Mouse (Mus musculus): ENCODE data around the gene Etl4. TPM values are rescaled to one million over a fixed set of nuclear protein-coding genes. Genes with fewer than 3 reads are reported as not detected.

The Etl4 gene
- polyA plus RNA-seq, 1 experiment from 2014 or later, result 5.9 TPM

DNA sequence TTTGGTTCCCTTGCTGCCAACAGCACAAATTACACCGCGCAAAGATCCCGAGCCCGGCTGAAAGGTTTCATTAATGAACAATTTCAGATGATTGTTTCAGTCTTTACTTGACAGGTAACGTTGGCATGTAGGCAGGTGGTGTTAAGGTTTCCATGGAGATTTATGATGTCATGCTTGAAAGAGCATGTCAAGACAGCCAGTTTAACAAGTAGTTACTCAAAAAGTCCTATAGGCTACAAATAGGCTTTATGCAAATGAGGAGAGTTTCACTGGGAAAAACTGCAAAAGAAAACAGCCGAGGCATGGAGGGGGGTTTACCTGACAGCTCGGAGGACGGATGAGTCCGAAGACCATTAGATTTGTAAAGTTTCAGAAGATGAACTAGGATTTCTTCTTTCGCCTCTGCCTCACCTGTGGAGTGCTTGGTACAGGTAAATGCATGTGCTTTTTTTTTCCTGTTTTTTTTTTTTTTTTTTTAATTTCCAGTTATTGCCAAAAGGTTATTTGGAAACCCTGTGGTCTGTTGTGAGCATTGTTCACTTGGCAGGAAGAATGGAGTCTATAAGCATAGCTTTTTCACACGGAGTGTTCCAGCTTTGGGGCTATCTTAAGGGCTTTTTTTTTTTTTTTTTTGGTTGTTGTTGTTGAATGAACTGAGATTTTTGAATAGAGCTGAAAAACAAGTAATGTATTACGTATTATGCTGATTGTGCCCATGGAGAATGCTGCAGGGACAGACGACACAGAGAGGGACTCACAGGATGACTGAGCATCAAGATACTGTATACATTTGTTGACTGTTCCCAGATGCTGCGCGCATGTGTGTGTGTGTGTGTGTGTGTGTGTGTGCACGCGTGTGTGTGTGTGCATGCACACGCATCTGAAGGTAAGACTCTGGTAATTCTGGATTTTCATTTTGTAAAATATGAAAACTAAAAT is 638.4 kb downstream of the Etl4 start:
- H3K27ac ChIP-seq, result no peak overlapping the region
- no peaks in the 10 kb centered on the region for H3K36me3 ChIP-seq (ENCODE audit: inconsistent target)
- no peaks in the 10 kb centered on the region for H3K79me2 ChIP-seq (ENCODE audit: inconsistent target)
- H3K4me3 ChIP-seq (ENCODE audit: inconsistent target), result no peak overlapping the region
- WGBS (ENCODE audit: missing documents), result 44% methylated on average over 18 of the region's 18 CpGs

DNA sequence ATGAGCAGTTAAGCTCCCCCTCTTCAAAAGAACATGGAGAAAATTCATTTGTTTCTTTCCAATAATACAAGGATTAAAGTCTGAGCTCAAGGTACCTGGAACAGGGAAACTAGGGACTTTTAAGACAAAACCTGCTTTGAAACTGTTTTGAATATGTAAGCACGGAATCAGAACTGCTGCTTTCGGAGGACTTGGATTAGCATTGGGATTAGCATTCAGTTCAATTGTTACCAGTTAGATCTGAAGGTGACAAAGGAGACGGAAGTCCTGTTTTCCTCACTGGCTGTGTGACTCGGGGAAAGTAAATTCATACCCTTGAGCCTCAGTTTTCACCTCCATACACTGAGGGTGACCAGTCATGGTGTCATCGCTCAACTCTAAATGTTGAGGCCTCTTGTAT is 639.5 kb downstream of the Etl4 start:
- 84% methylated on average over 5 of the region's 5 CpGs for WGBS (ENCODE audit: missing documents)
- Histone ChIP-seq H3K36me3 (ENCODE audit: inconsistent target) (no peaks in the 10 kb centered on the region), H3K79me2 (ENCODE audit: inconsistent target) (no peaks in the 10 kb centered on the region), H3K27ac (no peak overlapping the region), H3K4me3 (ENCODE audit: inconsistent target) (no peak overlapping the region)

DNA sequence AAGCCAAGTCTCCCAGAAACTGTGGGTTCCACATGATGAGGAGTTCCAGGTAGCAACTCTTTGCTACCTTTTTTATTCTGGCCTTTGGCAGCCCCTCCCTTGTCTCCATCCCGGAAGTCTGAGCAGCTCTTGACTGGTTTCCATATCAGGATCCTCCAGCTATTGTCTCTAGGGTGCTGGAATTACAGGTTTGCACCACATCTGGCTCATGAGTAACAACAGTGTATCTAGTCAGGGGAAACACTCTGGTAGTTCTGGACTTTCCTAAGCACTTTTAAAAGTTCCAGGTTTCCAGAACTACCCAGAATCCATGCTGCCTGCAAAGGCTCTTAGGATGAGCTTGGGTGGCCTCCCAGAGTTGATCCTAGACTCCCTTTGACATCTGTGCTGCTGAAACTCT is 640.4 kb downstream of the Etl4 start:
- 71% methylated on average over 1 of the region's 1 CpGs for WGBS (ENCODE audit: missing documents)
- Histone ChIP-seq H3K36me3 (ENCODE audit: inconsistent target) (no peaks in the 10 kb centered on the region), H3K27ac (no peak overlapping the region), H3K79me2 (ENCODE audit: inconsistent target) (no peaks in the 10 kb centered on the region), H3K4me3 (ENCODE audit: inconsistent target) (no peak overlapping the region)

DNA sequence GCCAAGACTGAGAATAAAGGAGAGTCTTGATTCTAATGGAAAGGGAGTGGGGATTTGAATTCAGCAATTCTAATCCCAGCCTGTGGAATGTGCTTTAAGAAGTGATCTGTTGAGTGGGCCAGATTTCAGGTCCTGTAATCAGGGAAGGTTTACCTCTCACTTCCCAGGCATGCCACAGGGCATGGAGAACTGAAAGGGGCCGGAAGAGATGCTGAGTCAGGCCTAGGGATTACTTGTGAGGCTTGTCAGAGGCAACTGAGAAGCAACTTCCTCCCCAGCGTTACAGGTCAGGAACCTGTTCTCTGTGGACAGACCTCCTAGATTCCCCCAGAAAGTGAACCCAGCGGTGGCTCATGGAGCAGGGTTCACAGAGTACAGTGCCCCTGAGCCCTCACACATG is 646.1 kb downstream of the Etl4 start:
- 23% methylated on average over 3 of the region's 3 CpGs for WGBS (ENCODE audit: missing documents)
- H3K79me2 ChIP-seq (ENCODE audit: inconsistent target), result no peaks in the 10 kb centered on the region

DNA sequence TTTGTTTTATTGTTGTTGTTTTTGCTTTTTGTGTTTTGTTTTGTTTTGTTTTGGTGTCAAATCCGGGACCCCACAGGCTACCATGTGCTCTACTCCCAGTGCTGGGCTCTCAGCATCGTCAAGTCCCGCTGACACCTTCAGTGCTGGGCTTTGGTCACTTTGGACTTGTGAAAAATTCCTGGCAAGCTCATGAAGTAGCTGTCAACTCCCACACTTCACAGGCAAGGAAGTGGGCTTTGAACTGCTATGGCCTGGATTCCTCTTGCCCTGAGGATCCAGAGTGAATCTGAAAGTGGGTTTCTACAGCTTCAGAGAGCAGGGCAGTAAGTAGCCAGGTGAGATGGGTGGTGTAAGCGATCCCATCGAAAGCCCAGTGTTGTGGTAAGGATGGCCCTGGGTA is 649.5 kb downstream of the Etl4 start:
- H3K79me2 ChIP-seq (ENCODE audit: inconsistent target), result no peaks in the 10 kb centered on the region
- WGBS (ENCODE audit: missing documents), result 79% methylated on average over 5 of the region's 5 CpGs
- H3K36me3 ChIP-seq (ENCODE audit: inconsistent target), result no peaks in the 10 kb centered on the region
- H3K4me3 ChIP-seq (ENCODE audit: inconsistent target), result no peak overlapping the region
- no peak overlapping the region for H3K27ac ChIP-seq

More for the DNA sequence above, 646.1 kb downstream of the Etl4 start:
- no peak overlapping the region for H3K27ac ChIP-seq
- H3K36me3 ChIP-seq (ENCODE audit: inconsistent target), result no peaks in the 10 kb centered on the region
- H3K4me3 ChIP-seq (ENCODE audit: inconsistent target), result no peak overlapping the region

DNA sequence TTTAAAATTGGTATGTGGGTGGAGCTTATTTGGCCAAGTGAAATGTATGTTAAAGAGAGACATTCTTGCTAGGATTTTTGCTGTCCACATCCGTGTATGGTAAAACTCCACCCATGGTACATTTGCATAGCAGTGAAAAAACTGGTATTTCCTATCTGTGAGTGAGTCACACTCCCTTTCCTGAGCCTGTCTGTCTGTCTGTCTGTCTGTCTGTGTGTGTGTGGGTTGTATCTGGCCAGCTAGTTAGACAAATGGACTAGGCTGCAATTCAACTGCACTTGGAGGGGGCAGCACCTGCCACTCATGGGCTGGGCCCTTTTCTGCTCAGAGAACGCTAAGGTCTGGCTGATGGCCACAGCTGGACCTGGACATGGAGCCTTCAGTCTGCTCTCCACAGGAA is 650.1 kb downstream of the Etl4 start:
- no peaks in the 10 kb centered on the region for H3K79me2 ChIP-seq (ENCODE audit: inconsistent target)
- no peak overlapping the region for H3K27ac ChIP-seq
- no peaks in the 10 kb centered on the region for H3K36me3 ChIP-seq (ENCODE audit: inconsistent target)
- no peak overlapping the region for H3K4me3 ChIP-seq (ENCODE audit: inconsistent target)
- WGBS (ENCODE audit: missing documents), result 41% methylated on average over 2 of the region's 2 CpGs

DNA sequence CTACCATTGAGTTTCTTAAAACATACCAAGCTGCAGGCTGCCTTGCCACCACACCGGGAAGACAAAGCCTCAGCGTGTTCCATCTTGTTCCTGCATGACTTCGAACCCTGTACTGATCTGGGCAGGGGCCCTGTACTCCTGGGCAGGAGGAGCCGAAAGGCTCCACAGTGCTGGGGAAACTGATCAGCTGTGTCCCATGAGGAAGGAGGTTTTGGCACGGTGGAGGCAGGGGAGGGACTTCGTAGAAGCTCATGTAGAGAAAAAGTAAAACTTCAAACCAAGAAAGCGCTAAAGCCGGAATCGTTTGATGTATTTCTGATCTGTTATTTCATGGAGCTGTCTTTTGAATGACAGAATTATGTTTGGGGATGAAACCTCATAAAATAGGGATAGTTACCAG is 651.0 kb downstream of the Etl4 start:
- Histone ChIP-seq H3K27ac (no peak overlapping the region), H3K36me3 (ENCODE audit: inconsistent target) (no peaks in the 10 kb centered on the region), H3K4me3 (ENCODE audit: inconsistent target) (no peak overlapping the region), H3K79me2 (ENCODE audit: inconsistent target) (no peaks in the 10 kb centered on the region)
- WGBS (ENCODE audit: missing documents), result 91% methylated on average over 9 of the region's 9 CpGs

DNA sequence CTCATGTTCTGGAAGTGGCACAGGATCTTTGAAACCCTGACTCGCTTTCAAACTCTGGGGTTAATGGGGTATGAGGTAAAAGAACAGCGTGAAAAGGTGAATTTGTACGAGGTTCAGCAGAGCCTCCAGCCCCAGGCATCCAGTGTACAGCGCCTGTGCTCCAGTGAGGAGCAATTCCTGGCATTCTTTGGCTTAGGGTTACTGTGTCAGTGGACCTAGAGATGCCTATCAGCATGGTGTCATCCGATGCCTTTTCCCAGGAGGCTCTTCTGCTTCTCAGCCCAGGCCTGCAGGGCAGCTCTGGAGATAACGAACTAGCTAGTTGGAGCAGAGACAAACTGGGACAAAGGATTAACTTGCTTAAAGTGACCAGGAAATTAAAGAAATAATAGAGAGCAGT is 653.5 kb downstream of the Etl4 start:
- Histone ChIP-seq H3K4me3 (ENCODE audit: inconsistent target) (no peak overlapping the region), H3K36me3 (ENCODE audit: inconsistent target) (no peaks in the 10 kb centered on the region), H3K27ac (no peak overlapping the region), H3K79me2 (ENCODE audit: inconsistent target) (no peaks in the 10 kb centered on the region)
- 65% methylated on average over 6 of the region's 6 CpGs for WGBS (ENCODE audit: missing documents)

DNA sequence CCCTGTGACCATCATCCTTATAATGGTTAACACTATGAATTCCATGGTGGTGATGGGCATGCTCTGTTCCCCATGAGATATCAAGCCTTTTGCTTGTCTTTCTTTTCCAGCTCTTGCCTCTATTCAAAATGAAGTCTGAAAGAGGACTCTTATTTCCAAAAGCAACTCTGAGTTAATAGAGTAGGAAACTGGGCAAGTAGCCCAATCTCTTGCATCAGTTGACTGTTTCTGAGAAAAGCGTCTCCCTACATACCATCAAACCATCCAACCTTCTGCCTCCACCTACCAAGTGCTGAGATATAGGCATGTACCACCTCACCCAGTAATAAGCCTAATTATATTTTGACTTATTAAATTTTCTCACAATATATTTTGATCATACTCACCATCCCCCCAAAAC is 658.9 kb downstream of the Etl4 start:
- no peak overlapping the region for H3K27ac ChIP-seq
- no peaks in the 10 kb centered on the region for H3K79me2 ChIP-seq (ENCODE audit: inconsistent target)
- 94% methylated on average over 1 of the region's 1 CpGs for WGBS (ENCODE audit: missing documents)
- H3K36me3 ChIP-seq (ENCODE audit: inconsistent target), result no peaks in the 10 kb centered on the region
- H3K4me3 ChIP-seq (ENCODE audit: inconsistent target), result no peak overlapping the region

DNA sequence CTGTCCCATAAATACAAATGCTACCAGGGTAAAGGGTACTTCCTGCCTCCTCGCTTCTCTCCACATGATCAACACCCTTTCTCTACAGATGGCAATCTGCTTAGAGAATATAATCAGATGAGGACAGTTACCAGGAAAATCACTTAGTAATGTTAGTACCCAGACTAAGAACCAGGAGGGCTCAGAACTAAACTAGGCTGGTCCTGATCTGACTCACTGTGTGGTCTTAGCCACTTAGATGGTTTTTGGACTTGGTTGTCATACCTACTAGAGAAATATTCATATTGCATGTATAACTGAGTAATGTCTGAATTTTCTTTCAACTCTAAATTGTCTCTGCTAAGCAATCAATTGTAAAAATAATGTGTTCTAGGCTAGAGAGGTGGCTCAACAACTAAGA is 662.4 kb downstream of the Etl4 start:
- Histone ChIP-seq H3K36me3 (ENCODE audit: inconsistent target) (no peaks in the 10 kb centered on the region), H3K4me3 (ENCODE audit: inconsistent target) (no peak overlapping the region), H3K27ac (no peak overlapping the region), H3K79me2 (ENCODE audit: inconsistent target) (no peaks in the 10 kb centered on the region)
- 100% methylated on average over 1 of the region's 1 CpGs for WGBS (ENCODE audit: missing documents)

DNA sequence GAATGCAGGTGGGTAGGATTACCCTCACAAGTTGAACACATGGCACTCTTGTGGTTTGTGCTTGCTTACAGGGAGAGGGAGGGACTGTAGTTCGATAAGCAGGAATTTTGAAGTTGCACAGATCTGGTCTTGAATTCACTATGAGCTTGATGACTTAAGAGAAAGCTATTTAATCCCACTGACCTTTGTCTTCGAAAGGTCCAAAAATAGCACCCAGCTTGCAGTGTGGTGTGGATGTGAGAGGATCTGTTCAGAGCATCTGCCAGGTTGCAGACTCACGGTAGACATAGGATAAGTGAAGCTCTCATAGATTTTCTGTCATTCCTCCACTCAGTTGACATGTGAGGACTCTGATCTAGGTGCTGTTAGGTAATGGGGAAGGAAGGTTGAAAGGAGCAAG is 670.8 kb downstream of the Etl4 start:
- Histone ChIP-seq H3K79me2 (ENCODE audit: inconsistent target) (no peaks in the 10 kb centered on the region), H3K36me3 (ENCODE audit: inconsistent target) (no peaks in the 10 kb centered on the region), H3K27ac (no peak overlapping the region), H3K4me3 (ENCODE audit: inconsistent target) (no peak overlapping the region)
- 89% methylated on average over 3 of the region's 3 CpGs for WGBS (ENCODE audit: missing documents)

DNA sequence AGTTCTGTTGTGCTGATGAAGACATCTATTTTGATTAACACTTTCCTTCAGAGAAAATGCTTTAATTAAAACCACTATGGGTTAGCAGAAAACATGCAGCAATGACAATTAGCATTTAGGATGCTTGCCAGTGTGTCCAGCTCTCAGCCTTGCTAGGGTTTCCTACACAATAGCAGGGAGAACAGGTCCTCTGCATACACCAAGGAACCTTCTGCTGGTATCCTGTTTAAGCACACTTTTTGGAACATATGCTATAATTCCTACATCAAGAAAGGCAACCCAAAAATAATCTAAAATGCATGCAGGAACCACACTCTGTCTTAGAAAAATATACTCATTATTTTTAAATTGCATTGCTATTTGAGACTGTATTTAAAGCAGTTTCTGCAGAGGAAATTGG is 673.5 kb downstream of the Etl4 start:
- H3K4me3 ChIP-seq (ENCODE audit: inconsistent target), result no peak overlapping the region
- no peaks in the 10 kb centered on the region for H3K36me3 ChIP-seq (ENCODE audit: inconsistent target)
- H3K27ac ChIP-seq, result no peak overlapping the region
- H3K79me2 ChIP-seq (ENCODE audit: inconsistent target), result no peaks in the 10 kb centered on the region

DNA sequence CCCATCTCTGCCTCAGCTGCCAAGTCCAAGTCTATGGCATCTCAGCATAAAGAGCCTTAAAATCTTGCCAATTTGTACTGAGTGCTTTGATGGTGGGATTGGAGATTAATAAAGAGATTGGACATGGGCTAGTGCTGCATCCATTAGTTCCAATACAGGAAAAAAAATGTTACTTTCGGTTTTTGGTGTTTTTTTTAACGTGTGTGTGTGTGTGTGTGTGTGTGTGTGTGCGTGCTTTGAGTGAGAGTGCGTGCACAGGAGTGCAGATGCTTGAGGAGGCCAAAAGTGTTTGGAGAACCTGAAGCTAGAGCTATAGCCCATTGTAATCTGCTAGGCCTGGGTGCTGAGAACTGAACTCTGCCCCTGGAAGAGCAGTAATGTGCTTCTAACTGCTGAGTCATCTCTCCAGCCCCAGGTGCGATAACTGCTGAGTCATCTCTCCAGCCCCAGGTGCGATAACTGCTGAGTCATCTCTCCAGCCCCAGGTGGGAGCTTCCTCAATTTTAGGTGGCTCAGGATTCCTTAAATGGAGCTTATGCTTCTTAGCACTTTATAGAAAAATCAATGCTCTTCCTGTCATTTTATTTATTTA is 674.1 kb downstream of the Etl4 start:
- WGBS (ENCODE audit: missing documents), result 83% methylated on average over 6 of the region's 6 CpGs
- Histone ChIP-seq H3K27ac (no peak overlapping the region), H3K4me3 (ENCODE audit: inconsistent target) (no peak overlapping the region), H3K79me2 (ENCODE audit: inconsistent target) (no peaks in the 10 kb centered on the region), H3K36me3 (ENCODE audit: inconsistent target) (no peaks in the 10 kb centered on the region)

DNA sequence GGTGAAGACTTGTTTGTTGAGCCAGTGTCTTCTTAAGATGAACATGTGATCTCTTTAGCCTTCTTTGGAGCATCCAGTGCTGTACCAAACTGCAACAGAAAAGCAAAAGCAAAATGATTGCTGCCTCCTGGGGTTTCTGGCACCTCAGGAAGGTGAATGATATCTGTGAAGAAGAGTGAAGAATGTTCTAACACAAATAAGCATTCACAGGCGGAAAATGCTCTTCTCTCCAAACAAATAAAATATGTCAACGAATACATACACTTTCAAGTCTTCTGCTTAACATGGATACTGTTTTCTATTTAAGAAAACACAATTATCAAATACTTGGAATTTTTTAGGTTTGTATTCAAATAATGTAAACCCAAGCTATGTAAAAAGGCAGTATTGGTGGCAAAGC is 678.3 kb downstream of the Etl4 start:
- 86% methylated on average over 2 of the region's 2 CpGs for WGBS (ENCODE audit: missing documents)
- no peak overlapping the region for H3K4me3 ChIP-seq (ENCODE audit: inconsistent target)
- no peak overlapping the region for H3K27ac ChIP-seq
- no peaks in the 10 kb centered on the region for H3K79me2 ChIP-seq (ENCODE audit: inconsistent target)
- H3K36me3 ChIP-seq (ENCODE audit: inconsistent target), result no peaks in the 10 kb centered on the region

DNA sequence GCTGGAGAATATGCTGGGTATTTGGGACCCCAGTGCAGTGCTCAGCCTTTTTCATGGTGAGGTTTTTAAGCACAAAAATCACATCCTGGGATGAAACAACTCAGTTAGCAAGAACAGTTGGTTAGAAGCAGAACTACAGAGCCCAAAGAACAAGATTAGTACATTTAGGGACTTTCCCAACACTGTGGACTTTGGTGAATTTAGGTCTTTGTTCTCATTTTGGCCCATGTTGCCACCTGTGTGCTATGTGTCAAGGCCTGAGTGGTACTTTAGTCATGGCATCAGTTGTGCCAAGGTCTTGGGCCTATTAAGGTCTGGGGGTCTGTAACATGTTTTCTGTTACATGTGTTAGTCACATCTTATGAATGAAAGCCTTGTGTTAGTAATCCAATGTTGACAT is 679.1 kb downstream of the Etl4 start:
- no peaks in the 10 kb centered on the region for H3K36me3 ChIP-seq (ENCODE audit: inconsistent target)
- no peak overlapping the region for H3K4me3 ChIP-seq (ENCODE audit: inconsistent target)
- H3K79me2 ChIP-seq (ENCODE audit: inconsistent target), result no peaks in the 10 kb centered on the region
- H3K27ac ChIP-seq, result no peak overlapping the region
